Mouse (Mus musculus): ENCODE measurements around the gene Synpr.
A peak's percentile ranks its signal among the peaks of the same experiment; 100 is the strongest.

Gene Synpr

GRCm38 (mm10) chr14:13551209-13551608, 266.6 kb downstream of the Synpr start:
- DNase-seq (ENCODE audit: low spot score), result no peak

DNA sequence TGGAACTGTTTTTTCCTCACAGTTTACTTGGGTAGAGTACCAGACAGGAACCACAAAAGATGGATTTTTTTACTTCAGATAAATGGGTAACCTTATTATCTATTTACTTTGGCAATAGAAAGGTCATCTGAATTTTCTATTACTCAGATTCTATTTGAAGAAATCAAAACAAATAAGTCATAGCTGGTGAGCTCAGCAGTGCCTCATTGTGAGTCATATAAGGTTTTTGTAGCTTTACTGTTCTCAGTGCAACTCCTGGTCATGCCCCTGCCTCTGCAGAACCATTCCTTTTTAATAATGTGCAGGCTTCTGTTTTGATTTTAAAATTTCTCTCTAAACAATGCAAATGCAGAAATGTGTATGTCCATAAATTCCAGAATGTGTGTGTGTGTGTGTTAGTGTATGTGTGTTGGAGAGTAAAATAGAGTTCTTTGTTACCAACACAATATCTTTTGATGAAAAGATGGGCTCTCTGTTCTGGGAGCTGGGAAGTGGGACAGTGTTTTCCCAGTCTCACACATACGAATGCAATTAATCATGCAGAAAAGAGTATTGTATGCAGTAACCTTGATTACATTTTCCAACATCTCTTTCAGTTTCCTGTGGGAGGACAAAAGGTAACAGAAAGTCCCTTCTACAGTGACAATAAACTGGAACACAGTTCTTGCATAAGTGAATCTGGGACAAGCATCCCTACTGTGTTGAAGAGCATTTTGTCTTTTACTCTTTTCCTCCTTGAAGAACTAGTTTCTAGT, 269.2 kb downstream of the Synpr start:
- DNase-seq (ENCODE audit: low spot score), result no peak

- DNase-seq (ENCODE audit: low spot score), result no peak
Observed at GRCm38 (mm10) chr14:13554631-13555030, 270.1 kb downstream of the Synpr start.

GRCm38 (mm10) chr14:13558117-13558516, 273.5 kb downstream of the Synpr start:
- no peak for DNase-seq (ENCODE audit: low spot score)

DNA sequence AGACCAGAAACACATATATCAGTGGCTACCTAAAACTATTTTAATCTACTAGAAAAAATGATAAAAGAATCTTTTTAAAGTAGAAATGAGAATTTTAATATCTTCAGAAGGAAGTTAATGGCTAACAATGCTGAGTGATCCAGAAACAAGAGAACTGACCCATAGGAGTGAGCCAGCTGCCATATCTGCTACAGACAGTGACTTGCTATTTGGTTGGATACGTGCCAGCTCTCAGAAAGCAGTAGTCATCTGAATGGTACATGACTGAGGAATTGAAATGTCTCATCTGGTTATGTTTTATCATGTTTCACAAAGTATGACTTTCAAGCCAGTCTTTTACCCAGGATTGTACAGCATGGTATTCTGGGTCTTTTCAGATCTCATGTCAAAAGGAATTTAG, 282.7 kb downstream of the Synpr start:
- no peak for DNase-seq (ENCODE audit: low spot score)

- DNase-seq (ENCODE audit: low spot score), result no peak
Observed at GRCm38 (mm10) chr14:13567996-13568395, 283.4 kb downstream of the Synpr start.

- no peak for DNase-seq (ENCODE audit: low spot score)
Observed at GRCm38 (mm10) chr14:13571941-13572340, 287.4 kb downstream of the Synpr start.

GRCm38 (mm10) chr14:13572530-13572929, 287.9 kb downstream of the Synpr start:
- no peak for DNase-seq (ENCODE audit: low spot score)

DNA sequence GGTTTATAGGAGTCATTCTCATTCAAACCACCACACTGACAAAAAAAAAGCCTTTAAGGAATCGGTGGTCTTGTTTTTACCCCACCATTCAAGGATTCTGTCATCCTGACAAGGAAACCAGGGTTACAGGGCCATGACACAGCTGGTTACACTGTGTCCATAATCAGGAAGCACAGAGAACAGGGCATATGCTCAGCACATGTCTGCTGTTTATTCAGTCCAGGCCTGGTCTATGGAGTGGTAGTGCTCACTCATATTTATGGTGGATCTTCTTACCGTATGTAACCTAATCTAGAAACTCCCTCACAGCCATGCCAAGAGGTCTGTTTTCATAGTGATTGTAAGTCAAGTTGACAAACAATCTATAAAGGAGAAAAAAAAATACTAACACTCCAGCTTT, 293.5 kb downstream of the Synpr start:
- DNase-seq (ENCODE audit: low spot score), result no peak

- no peak for DNase-seq (ENCODE audit: low spot score)
Observed at GRCm38 (mm10) chr14:13578744-13579143, 294.2 kb downstream of the Synpr start.

DNA sequence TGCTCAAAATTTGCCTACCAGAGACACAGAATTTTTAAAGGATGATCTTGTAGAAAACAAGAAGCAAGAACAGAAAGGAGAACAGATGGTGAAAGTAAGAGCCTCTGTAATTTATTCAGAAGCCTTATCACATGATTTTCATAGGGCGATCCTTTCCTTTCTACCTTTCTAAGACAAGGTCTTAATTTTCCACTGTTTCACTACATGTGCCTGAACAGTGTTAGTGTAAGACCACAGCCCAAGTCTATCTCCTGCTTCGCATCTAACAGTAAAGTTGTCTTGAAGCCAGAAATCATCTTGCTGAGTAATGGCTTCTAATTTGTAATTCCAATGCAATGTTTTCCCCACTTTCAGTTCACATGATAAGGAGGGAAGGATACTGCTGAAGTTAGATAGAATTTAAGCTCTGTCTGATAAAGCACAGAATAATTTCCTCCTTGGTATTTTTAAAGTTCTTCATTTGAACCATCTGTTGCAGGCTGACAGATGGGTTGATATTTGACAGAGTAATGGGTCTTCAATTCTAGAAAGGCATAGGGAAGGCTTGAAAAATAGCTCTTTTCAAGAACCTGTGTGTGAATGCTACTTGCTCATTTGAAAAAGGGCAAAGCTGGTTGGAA, 308.9 kb downstream of the Synpr start:
- DNase-seq (ENCODE audit: low spot score), result no peak

DNA sequence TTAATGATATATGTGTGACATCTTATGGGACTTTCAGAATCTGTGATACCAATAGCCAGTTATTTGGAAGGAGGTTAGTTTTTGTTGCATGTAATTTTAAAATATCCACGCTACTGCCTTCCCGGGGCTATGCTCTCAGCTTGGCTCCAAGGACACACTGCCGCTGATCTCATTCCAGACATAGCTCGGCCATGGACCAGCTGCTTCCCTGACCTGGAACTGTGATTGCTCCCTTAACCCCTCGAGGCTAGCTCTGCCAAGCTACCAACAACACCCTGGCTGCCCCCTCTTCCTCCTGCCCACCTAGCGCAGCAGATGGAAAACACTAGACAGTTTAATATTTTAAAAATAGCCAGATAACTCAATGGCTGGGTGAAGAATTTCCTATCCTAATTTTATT, 311.7 kb downstream of the Synpr start:
- DNase-seq (ENCODE audit: low spot score), result peak; percentile 4

DNA sequence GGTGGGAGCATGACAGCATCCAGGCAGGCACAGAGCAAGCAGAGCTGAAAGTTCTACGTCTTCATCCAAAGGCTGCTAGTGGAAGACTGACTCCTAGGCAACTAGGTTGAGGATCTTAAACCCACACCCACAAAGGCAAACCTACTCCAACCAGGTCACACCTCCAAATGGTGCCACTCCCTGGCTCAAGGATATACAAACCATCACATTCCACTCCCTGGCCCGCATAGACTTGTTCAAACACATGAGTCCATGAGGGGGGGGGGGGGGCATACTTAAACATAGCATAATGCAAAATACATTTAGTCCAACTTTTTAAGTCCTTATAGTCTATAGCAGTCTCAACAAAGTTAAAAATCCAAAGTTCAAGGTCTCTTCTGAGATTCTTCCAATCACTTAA, 312.6 kb downstream of the Synpr start:
- DNase-seq (ENCODE audit: low spot score), result no peak

GRCm38 (mm10) chr14:13620531-13620930, 336.0 kb downstream of the Synpr start:
- DNase-seq (ENCODE audit: low spot score), result no peak

GRCm38 (mm10) chr14:13649865-13650264, 365.3 kb downstream of the Synpr start:
- DNase-seq (ENCODE audit: low spot score), result no peak

GRCm38 (mm10) chr14:13651039-13651438, 366.5 kb downstream of the Synpr start:
- no peak for DNase-seq (ENCODE audit: low spot score)

GRCm38 (mm10) chr14:13651541-13652298, 367.1 kb downstream of the Synpr start:
- no peak for DNase-seq (ENCODE audit: low spot score)
